Mouse (Mus musculus) liver, embryonic 14.5 days (tissue): Measurements from ENCODE around the gene Smpdl3b.

Source experiments
- CTCF ChIP-seq: IDR thresholded peaks from 2 replicates; pipeline ENCODE4 v1.5.1; 2016; ENCODE audit warnings: antibody characterized with exemption, low read depth, control low read depth
- EP300 ChIP-seq: IDR thresholded peaks from 2 replicates; pipeline ENCODE4 v1.6.1; 2016; ENCODE audit warnings: antibody characterized with exemption, low read depth

- TF ChIP-seq CTCF, result no peak
- no peak for TF ChIP-seq EP300
These were observed 39.3 kb upstream of the Smpdl3b start, which contains the start of gene Themis2 for GRCm38 (mm10) chr4:132796196-132796886.
